16 mouse cellular contexts compared by ENCODE assay signal in the genomic region with DNA sequence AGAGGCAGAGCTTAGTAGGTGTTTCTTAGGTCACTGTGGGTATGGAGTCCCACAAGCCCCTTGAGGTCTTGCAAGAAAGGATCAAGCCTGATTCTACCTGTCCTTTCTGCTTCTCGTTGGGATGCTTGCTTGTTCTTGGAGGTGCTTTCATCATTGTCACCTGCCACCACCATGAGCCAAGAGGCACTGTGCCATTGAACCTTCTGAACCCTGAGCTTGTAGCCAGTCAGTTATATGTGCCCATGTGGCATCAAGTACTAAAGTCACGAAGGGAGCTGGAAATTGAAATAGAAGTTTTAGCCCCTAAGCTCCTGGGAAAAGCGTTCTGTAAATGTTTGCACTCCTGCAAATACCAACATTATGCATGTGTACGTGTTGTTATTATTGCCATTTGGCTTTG.
"Had no signal": no experiment of that assay in that cellular context is flagged by ENCODE, and none has a peak within 500 bp of the region (broad histone marks: within the 10 kb centered on the region; RNA-seq: fewer than 3 reads in every experiment).

No protein-coding gene starts in this region.

- H3K27me3 ChIP-seq: neural tube, embryonic 13.5 days; neural tube, embryonic 15.5 days; stomach, embryonic 15.5 days had no signal

- H3K9ac ChIP-seq: neural tube, embryonic 13.5 days; neural tube, embryonic 15.5 days; stomach, embryonic 15.5 days had no signal

- H3K27ac ChIP-seq: neural tube, embryonic 13.5 days; neural tube, embryonic 15.5 days; stomach, embryonic 15.5 days; stomach, postnatal 0 days had no signal

- H3K4me1 ChIP-seq: stomach, embryonic 15.5 days had no signal

- H3K36me3 ChIP-seq: neural tube, embryonic 13.5 days; neural tube, embryonic 15.5 days; stomach, embryonic 15.5 days had no signal

- H3K9me3 ChIP-seq: neural tube, embryonic 13.5 days; neural tube, embryonic 15.5 days; stomach, embryonic 15.5 days had no signal

- H3K4me2 ChIP-seq: neural tube, embryonic 13.5 days; neural tube, embryonic 15.5 days; stomach, embryonic 15.5 days had no signal

- DNase-seq: retina, postnatal 1 day; right cerebral cortex, adult 18-20 months; right cerebral cortex, postnatal 14 days; right cerebral cortex, postnatal 25 days; right cerebral cortex, postnatal 4 days; spleen, adult 18-20 months; thymus, adult 18-20 months; thymus, adult 2 months; thymus, postnatal 14 days; thymus, postnatal 25 days; thymus, postnatal 36 days; thymus, postnatal 4 days had no signal

- H3K4me3 ChIP-seq: neural tube, embryonic 13.5 days; neural tube, embryonic 15.5 days; stomach, embryonic 15.5 days had no signal
